8 mouse cellular contexts compared by ENCODE assay signal in the genomic region with DNA sequence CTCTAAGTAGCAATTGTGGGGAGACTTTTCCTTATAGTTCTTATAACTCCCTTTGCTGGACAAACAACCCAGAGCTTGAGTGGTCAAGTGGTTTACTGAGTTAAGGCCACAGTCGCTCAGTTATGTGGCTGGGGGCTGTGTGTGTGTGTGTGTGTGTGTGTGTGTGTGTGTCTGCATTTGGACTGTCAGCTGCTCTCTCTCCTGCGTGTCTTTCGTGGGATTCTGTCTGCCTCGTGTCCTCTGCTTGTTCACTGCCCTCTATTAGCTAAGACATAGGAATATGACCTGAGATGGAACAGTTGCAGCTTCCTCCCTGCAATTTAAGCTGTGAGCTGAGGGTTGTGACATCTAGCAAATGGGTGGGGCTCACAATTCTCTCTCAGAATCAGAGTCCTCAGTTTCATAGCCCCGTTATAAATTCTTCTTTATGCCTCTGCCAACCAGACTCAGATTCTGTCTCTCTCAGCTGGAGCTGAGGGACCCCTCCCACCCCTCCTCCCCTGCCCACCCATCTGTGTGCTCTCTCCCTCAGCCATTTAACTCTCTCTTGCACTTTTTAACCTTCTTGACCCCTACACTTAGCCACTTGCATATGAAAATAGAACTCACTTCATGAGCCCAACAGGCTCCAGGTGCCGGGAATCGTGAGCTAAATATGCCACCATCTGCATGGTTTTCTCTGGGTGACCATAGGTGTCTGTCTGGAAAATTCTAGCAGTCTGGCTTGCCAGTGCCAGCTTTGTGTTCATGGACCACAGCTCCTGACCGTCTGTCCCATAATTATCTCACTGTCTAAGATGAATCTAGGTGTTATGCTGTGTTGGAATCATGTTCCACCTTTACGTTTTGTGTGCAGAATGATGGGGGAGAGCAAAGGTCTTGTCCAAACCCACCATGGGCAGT.
DNase-seq lines count a peak whose midpoint lies in the region; ATAC-seq and TF ChIP-seq lines count a peak whose summit lies in the region.

No protein-coding gene starts in this region.

- no peak overlapping the region for H3K4me3 ChIP-seq in embryonic facial prominence, embryonic 13.5 days
- no peak overlapping the region for H3K4me3 ChIP-seq in embryonic facial prominence, embryonic 10.5 days
- H3K4me3 ChIP-seq in kidney, postnatal 0 days (replicated peaks; ENCODE audit: low read depth, low read length) = no peak overlapping the region
- H3K4me3 ChIP-seq in cerebellum, adult 2 months (replicated peaks; ENCODE audit: insufficient read depth, low read depth, low read length) = no peak overlapping the region
- no peak overlapping the region; the same call in 1 of the 2 replicates for H3K4me3 ChIP-seq in intestine, embryonic 16.5 days (ENCODE audit: low read length)

- ATAC-seq in embryonic facial prominence, embryonic 13.5 days (ENCODE audit: insufficient number of reproducible peaks, insufficient read depth, low FRiP score, low TSS enrichment, low read depth) = no peak
- no peak; the same call in 1 of the 2 replicates for ATAC-seq in kidney, postnatal 0 days (replicated peaks; ENCODE audit: low FRiP score, low read depth)
- peak; percentile 77 for ATAC-seq in intestine, embryonic 16.5 days

- TF ChIP-seq CTCF in kidney, postnatal 0 days (IDR thresholded peaks at IDR 0.05; ENCODE audit: low read depth) = no peak
- no peak for TF ChIP-seq CTCF in cerebellum, adult 2 months (IDR thresholded peaks at IDR 0.05; ENCODE audit: borderline replicate concordance, insufficient read depth, low read depth, low read length)

- WGBS in embryonic facial prominence, embryonic 13.5 days = 61% methylated on average over 9 of the region's 9 CpGs
- WGBS in embryonic facial prominence, embryonic 10.5 days = 73% methylated on average over 9 of the region's 9 CpGs
- 38% methylated on average over 9 of the region's 9 CpGs for WGBS in kidney, postnatal 0 days
- 19% methylated on average over 9 of the region's 9 CpGs for WGBS in cerebellum, adult 2 months
- 39% methylated on average over 9 of the region's 9 CpGs for WGBS in intestine, embryonic 16.5 days

- no peak for DNase-seq in embryonic facial prominence, embryonic 10.5 days (ENCODE audit: low spot score)
- DNase-seq in kidney, postnatal 0 days (ENCODE audit: low spot score) = no peak
- no peak for DNase-seq in kidney, postnatal 36 days
- DNase-seq in cerebellum, adult 2 months = peak; percentile 62 to 81
- DNase-seq in B cell, adult 2 months = no peak
- no peak for DNase-seq in urinary bladder, postnatal 14 days (ENCODE audit: low spot score)

- H3K4me1 ChIP-seq in embryonic facial prominence, embryonic 13.5 days = peaks cover 24% of the 10 kb centered on the region
- H3K4me1 ChIP-seq in embryonic facial prominence, embryonic 10.5 days = peaks cover 29% of the 10 kb centered on the region
- peaks cover 21% of the 10 kb centered on the region for H3K4me1 ChIP-seq in kidney, postnatal 0 days (replicated peaks; ENCODE audit: insufficient read depth, low read length)
- peaks cover 47% of the 10 kb centered on the region for H3K4me1 ChIP-seq in cerebellum, adult 2 months (ENCODE audit: control insufficient read depth, insufficient read depth, low read length)
- peaks cover 32% of the 10 kb centered on the region for H3K4me1 ChIP-seq in intestine, embryonic 16.5 days (ENCODE audit: control insufficient read depth, insufficient read depth, low read length)

- no peaks in the 10 kb centered on the region for H3K36me3 ChIP-seq in embryonic facial prominence, embryonic 13.5 days
- H3K36me3 ChIP-seq in embryonic facial prominence, embryonic 10.5 days (replicated peaks) = 0 out of 2 replicates have a peak, but pooled peaks cover 5% of the 10 kb centered on the region
- no peaks in the 10 kb centered on the region for H3K36me3 ChIP-seq in kidney, postnatal 0 days (ENCODE audit: insufficient read depth, low read length)
- H3K36me3 ChIP-seq in intestine, embryonic 16.5 days (ENCODE audit: control insufficient read depth, insufficient read depth, low read length) = no peaks in the 10 kb centered on the region

- H3K9me3 ChIP-seq in embryonic facial prominence, embryonic 13.5 days = no peaks in the 10 kb centered on the region
- H3K9me3 ChIP-seq in embryonic facial prominence, embryonic 10.5 days = no peaks in the 10 kb centered on the region
- H3K9me3 ChIP-seq in kidney, postnatal 0 days (replicated peaks; ENCODE audit: low read length) = no peaks in the 10 kb centered on the region
- H3K9me3 ChIP-seq in intestine, embryonic 16.5 days (ENCODE audit: control insufficient read depth, low read length) = no peaks in the 10 kb centered on the region

- no peak overlapping the region for H3K4me2 ChIP-seq in embryonic facial prominence, embryonic 13.5 days
- no peak overlapping the region for H3K4me2 ChIP-seq in kidney, postnatal 0 days (ENCODE audit: low read length)
- peak overlapping the region; percentile 43 for H3K4me2 ChIP-seq in intestine, embryonic 16.5 days (ENCODE audit: low read depth, low read length)

- no peak overlapping the region for H3K9ac ChIP-seq in embryonic facial prominence, embryonic 13.5 days
- no peak overlapping the region for H3K9ac ChIP-seq in kidney, postnatal 0 days (ENCODE audit: low read depth, low read length)
- H3K9ac ChIP-seq in intestine, embryonic 16.5 days (ENCODE audit: low read depth, low read length) = 0 out of 2 replicates have a peak overlapping the region, but pooled peaks have one; percentile 34

- H3K27me3 ChIP-seq in embryonic facial prominence, embryonic 13.5 days = no peaks in the 10 kb centered on the region
- no peaks in the 10 kb centered on the region for H3K27me3 ChIP-seq in embryonic facial prominence, embryonic 10.5 days (replicated peaks; ENCODE audit: low read depth, poor library complexity, severe bottlenecking)
- H3K27me3 ChIP-seq in kidney, postnatal 0 days (ENCODE audit: insufficient read depth, low read length) = no peaks in the 10 kb centered on the region
- H3K27me3 ChIP-seq in cerebellum, adult 2 months (ENCODE audit: control insufficient read depth, insufficient read depth, low read length) = no peaks in the 10 kb centered on the region
- no peaks in the 10 kb centered on the region for H3K27me3 ChIP-seq in intestine, embryonic 16.5 days (replicated peaks; ENCODE audit: control insufficient read depth, insufficient read depth, low read length)

- H3K27ac ChIP-seq in embryonic facial prominence, embryonic 13.5 days = peak overlapping the region; percentile 33; the same call in 1 of the 2 replicates
- no peak overlapping the region for H3K27ac ChIP-seq in embryonic facial prominence, embryonic 10.5 days (replicated peaks)
- H3K27ac ChIP-seq in kidney, postnatal 0 days = peak overlapping the region; percentile 48; the same call in 1 of the 2 replicates
- peak overlapping the region; percentile 26; the same call in 1 of the 2 replicates for H3K27ac ChIP-seq in cerebellum, adult 2 months (ENCODE audit: insufficient read depth, low read length)
- H3K27ac ChIP-seq in intestine, embryonic 16.5 days (ENCODE audit: low read length) = peak overlapping the region; percentile 78

- TF ChIP-seq POLR2A in cerebellum, adult 2 months (IDR thresholded peaks at IDR 0.05; ENCODE audit: borderline replicate concordance, insufficient read depth, low read length) = no peak

Comparison
In these comparisons a context has a peak if more than half of its experiments do, and no peak if none do; other contexts are left out.
1. DNase-seq: peak in cerebellum, adult 2 months (2 of 2); none in embryonic facial prominence, embryonic 10.5 days (single experiment), kidney, postnatal 0 days (single experiment), kidney, postnatal 36 days (0 of 2), B cell, adult 2 months (0 of 2) and urinary bladder, postnatal 14 days (single experiment).